Mouse (Mus musculus): ENCODE data around the gene 4933427I04Rik. TPM values are rescaled to one million over a fixed set of nuclear protein-coding genes. Genes with fewer than 3 reads are reported as not detected.

4933427I04Rik gene
- 0.09 TPM for polyA plus RNA-seq (2021)

DNA sequence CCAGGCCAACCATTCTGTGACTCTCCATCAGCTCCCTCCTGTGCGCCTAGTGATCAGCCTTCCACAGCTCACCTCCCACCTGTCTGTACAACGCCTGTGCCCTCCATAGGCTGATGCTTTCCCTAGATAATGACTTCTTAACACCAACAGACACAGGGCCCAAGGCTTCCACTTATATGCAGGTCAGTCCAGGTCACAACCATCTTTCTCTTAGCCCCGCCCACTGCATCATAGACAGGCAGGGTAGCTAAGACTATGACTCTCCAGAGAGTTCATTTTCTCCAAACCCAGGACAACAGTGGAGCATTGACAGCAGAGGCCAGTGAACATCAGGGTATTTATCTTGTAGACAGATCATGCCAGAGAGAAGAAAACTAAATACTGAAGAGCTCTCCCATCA lies at the start of gene 4933427I04Rik:
4933427I04Rik (plus strand) TSS at position 301 of the 400 bp plus-strand sequence.
- TF ChIP-seq CTCF (IDR thresholded peaks at IDR 0.05), result no peak
- ATAC-seq (no peak), DNase-seq (ENCODE audit: low read depth, low spot score) (no peak)
- in situ Hi-C loops (cut with MboI; ENCODE audit: low pct_unique_long_range_greater_than_20kb), result no loop called here
- no peaks in the 10 kb centered on the region for H3K27me3 ChIP-seq
- CTCF ChIA-PET, result no interaction called here
- POLR2A ChIA-PET, result interaction anchor here (0.6 kb wide), 1 partner anchor 73 kb away, joined by 4 read pairs; no protein-coding TSS in a partner anchor

GRCm38 (mm10) chr4:123810475-123811295 lies 48.8 kb upstream of the 4933427I04Rik start:
- ATAC-seq (no peak), DNase-seq (ENCODE audit: low read depth, low spot score) (no peak)
- CTCF ChIA-PET, result interaction anchor here (1.2 to 1.9 kb wide), 3 partner anchors 9 to 88 kb away, joined by 4 to 5 read pairs (median 4); no protein-coding TSS in a partner anchor
- in situ Hi-C loops (cut with MboI; ENCODE audit: low pct_unique_long_range_greater_than_20kb), result no loop called here
- POLR2A ChIA-PET, result no interaction called here
- no peaks in the 10 kb centered on the region for H3K27me3 ChIP-seq
- no peak for TF ChIP-seq CTCF (IDR thresholded peaks at IDR 0.05)

GRCm38 (mm10) chr4:123812525-123812924 lies 47.0 kb upstream of the 4933427I04Rik start:
- H3K27me3 ChIP-seq, result no peaks in the 10 kb centered on the region
- DNase-seq (ENCODE audit: low read depth, low spot score) (no peak), ATAC-seq (no peak)
- in situ Hi-C loops (cut with MboI; ENCODE audit: low pct_unique_long_range_greater_than_20kb), result no loop called here
- peak; percentile 49 for TF ChIP-seq CTCF (IDR thresholded peaks at IDR 0.05)
- POLR2A ChIA-PET, result no interaction called here
- CTCF ChIA-PET, result interaction anchor here (1.0 to 1.9 kb wide), 2 partner anchors 11 to 22 kb away, joined by 3 to 4 read pairs; no protein-coding TSS in a partner anchor

DNA sequence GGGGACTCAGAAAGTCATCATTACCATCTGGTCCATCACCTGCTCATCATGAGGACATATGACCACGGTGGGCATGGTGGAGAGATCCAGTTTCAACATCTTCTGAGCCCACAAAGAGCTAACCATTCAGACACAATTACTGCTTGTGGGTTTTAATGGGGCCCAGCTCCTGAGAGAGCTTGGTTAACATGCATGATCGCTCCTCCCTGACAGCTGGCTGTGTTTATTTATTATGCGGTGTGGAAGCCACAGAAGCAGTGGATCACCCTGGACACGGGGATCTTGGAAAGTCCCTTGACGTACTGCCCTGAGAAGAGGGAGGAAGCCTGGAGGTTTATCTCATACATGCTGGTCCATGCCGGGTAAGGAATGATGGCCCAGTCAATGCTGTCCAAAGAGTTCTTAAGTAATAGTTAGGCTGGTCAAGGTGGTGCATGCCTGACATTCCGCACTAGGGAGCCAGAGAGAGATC lies 45.4 kb upstream of the 4933427I04Rik start:
- ATAC-seq (peak; percentile 91), DNase-seq (ENCODE audit: low read depth, low spot score) (peak; percentile 93)
- H3K27me3 ChIP-seq, result no peaks in the 10 kb centered on the region
- TF ChIP-seq CTCF (IDR thresholded peaks at IDR 0.05), result no peak
- in situ Hi-C loops (cut with MboI; ENCODE audit: low pct_unique_long_range_greater_than_20kb), result no loop called here
- ChIA-PET CTCF (interaction anchor here (1.0 to 2.6 kb wide), 2 partner anchors 15 to 56 kb away, joined by 3 to 8 read pairs; no protein-coding TSS in a partner anchor), POLR2A (no interaction called here)

DNA sequence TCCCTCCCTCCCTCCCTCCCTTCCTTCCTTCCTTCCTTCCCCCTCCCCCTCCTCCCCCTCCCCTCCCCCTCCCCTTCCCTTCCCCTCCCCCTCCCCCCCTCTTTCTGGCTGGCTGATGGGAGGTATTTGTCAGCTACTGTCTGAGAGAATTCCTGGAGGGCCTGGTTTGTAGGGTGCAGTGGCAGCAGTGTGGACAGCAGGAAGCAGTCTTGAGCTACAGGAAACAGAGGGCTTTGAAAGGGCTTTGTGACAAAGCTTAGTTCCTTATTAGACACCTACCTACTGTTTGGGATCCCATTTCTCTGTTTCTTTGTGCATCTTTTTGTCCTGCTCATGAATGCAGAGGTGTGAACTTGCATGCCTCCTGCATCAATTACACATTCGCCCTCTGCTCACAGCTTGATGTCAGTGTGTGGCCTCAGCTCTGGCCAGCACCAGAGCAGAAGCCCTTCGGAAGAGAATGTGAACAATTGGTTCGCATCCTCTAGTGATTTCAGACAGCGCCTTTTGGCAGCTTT lies 40.3 kb upstream of the 4933427I04Rik start:
- no peaks in the 10 kb centered on the region for H3K27me3 ChIP-seq
- ChIA-PET CTCF (interaction anchor here (1.5 to 2.0 kb wide), 2 partner anchors 79 to 81 kb away, joined by 5 to 9 read pairs; no protein-coding TSS in a partner anchor), POLR2A (no interaction called here)
- no peak for DNase-seq (ENCODE audit: low read depth, low spot score)
- in situ Hi-C loops (cut with MboI; ENCODE audit: low pct_unique_long_range_greater_than_20kb), result no loop called here
- no peak for ATAC-seq
- TF ChIP-seq CTCF (IDR thresholded peaks at IDR 0.05), result peak; percentile 53

DNA sequence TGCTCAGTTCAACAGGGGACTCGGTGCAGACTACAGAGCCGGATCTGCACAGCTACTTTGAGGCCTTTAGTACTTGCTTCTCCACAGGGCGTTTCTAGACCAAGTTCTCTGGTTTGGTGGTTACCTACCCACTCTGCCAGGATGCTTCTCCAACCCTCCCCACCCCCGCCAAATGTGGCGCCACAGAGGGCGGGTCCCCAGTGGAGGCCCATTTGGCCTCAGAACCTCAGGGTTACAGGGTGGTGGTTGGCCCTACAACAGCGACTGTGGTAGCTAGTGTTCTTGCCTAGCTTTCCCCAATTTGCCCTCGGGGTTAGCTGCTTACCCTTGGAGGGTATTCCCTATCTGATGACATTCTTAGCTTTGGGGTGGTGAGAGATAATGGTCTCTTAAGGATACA lies 17.4 kb upstream of the 4933427I04Rik start:
- DNase-seq (ENCODE audit: low read depth, low spot score), result no peak
- no peak for TF ChIP-seq CTCF (IDR thresholded peaks at IDR 0.05)
- H3K27me3 ChIP-seq, result no peaks in the 10 kb centered on the region
- no peak for ATAC-seq
- POLR2A ChIA-PET, result no interaction called here
- in situ Hi-C loops (cut with MboI; ENCODE audit: low pct_unique_long_range_greater_than_20kb), result no loop called here
- CTCF ChIA-PET, result no interaction called here

- in situ Hi-C loops (cut with MboI; ENCODE audit: low pct_unique_long_range_greater_than_20kb), result no loop called here
- ChIA-PET CTCF (interaction anchor here (1.1 kb wide), 1 partner anchor 42 kb away, joined by 3 read pairs; no protein-coding TSS in a partner anchor), POLR2A (no interaction called here)
- ATAC-seq, result no peak
- H3K27me3 ChIP-seq, result no peaks in the 10 kb centered on the region
- DNase-seq (ENCODE audit: low read depth, low spot score), result no peak
- TF ChIP-seq CTCF (IDR thresholded peaks at IDR 0.05), result no peak
These were observed 2.6 kb upstream of the 4933427I04Rik start for GRCm38 (mm10) chr4:123856888-123857287.

DNA sequence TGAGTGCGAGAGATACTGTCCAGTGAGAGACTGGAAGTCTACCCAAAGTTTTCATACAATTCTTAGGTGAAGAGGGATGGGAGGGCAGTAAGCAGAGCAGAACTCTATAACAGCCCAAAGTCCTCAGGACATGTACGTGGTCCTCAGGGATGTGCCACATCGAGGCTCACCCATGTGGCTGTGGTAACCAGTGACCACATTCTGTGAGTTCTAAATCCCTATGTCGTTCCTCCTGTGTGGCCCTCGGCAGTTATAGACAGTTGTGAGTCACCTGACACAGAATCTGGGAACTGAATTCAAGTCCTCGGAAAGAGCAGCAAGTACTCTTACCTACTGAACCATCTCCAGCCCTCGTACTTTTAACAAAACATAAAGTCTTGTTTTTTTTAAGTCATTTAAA lies 1.4 kb upstream of the 4933427I04Rik start:
- TF ChIP-seq CTCF (IDR thresholded peaks at IDR 0.05), result no peak
- H3K27me3 ChIP-seq, result no peaks in the 10 kb centered on the region
- no peak for DNase-seq (ENCODE audit: low read depth, low spot score)
- ChIA-PET POLR2A (no interaction called here), CTCF (no interaction called here)
- no peak for ATAC-seq
- in situ Hi-C loops (cut with MboI; ENCODE audit: low pct_unique_long_range_greater_than_20kb), result no loop called here

GRCm38 (mm10) chr4:123859803-123860202 lies 324 bp downstream of the 4933427I04Rik start:
- DNase-seq (ENCODE audit: low read depth, low spot score) (peak; percentile 48), ATAC-seq (peak; percentile 39)
- in situ Hi-C loops (cut with MboI; ENCODE audit: low pct_unique_long_range_greater_than_20kb), result no loop called here
- ChIA-PET CTCF (no interaction called here), POLR2A (interaction anchor here (0.6 kb wide), 1 partner anchor 73 kb away, joined by 4 read pairs; no protein-coding TSS in a partner anchor)
- TF ChIP-seq CTCF (IDR thresholded peaks at IDR 0.05), result no peak
- no peaks in the 10 kb centered on the region for H3K27me3 ChIP-seq

DNA sequence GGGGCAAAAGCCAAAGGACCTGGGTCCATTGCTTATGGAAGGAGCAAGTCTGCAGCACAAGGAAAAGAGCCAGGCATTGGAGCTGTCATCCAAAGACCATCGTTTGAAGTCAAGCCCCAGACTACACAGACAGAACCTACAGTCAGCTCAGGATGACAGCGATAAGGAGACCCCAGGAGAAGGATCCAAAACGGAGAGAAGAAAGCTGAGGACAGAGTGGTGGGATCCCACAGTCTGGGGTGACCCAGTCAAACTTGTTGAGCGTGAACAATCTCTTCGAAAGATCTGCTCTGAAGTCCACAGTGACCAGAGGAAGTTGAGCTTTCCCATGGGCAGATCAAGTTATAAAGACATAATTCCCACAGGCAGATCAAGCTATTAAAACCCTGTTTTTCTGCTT lies 1.1 kb downstream of the 4933427I04Rik start:
- no peak for TF ChIP-seq CTCF (IDR thresholded peaks at IDR 0.05)
- no peaks in the 10 kb centered on the region for H3K27me3 ChIP-seq
- in situ Hi-C loops (cut with MboI; ENCODE audit: low pct_unique_long_range_greater_than_20kb), result no loop called here
- CTCF ChIA-PET, result interaction anchor here (1.1 kb wide), 2 partner anchors 11 to 39 kb away, joined by 3 to 4 read pairs; no protein-coding TSS in a partner anchor
- ATAC-seq, result no peak
- POLR2A ChIA-PET, result no interaction called here
- no peak for DNase-seq (ENCODE audit: low read depth, low spot score)

GRCm38 (mm10) chr4:123893726-123894125 lies 34.2 kb downstream of the 4933427I04Rik start:
- ChIA-PET POLR2A (no interaction called here), CTCF (no interaction called here)
- in situ Hi-C loops (cut with MboI; ENCODE audit: low pct_unique_long_range_greater_than_20kb), result no loop called here
- DNase-seq (ENCODE audit: low read depth, low spot score) (no peak), ATAC-seq (no peak)
- TF ChIP-seq CTCF (IDR thresholded peaks at IDR 0.05), result no peak
- H3K27me3 ChIP-seq, result no peaks in the 10 kb centered on the region

All from Patski (cell line).